Mouse (Mus musculus) erythroblast, embryonic 14.5 days (primary cell): Measurements from ENCODE around the gene Plin5. TPM values are rescaled to one million over a fixed set of nuclear protein-coding genes. Genes with fewer than 3 reads are reported as not detected.
A peak's percentile ranks its signal among the peaks of the same experiment; 100 is the strongest.

Experiments used
- H3K27me3 ChIP-seq: 2 replicates; pipeline ENCODE4 v1.6.1; 2012; ENCODE audit warnings: inconsistent platforms; ENCODE audit not compliant: control insufficient read depth
- H3K36me3 ChIP-seq: 2 replicates; pipeline ENCODE4 v1.6.1; 2012; ENCODE audit warnings: mild to moderate bottlenecking, inconsistent platforms; ENCODE audit not compliant: control insufficient read depth
- H3K4me1 ChIP-seq: 2 replicates; pipeline ENCODE4 v1.6.1; 2012; ENCODE audit warnings: inconsistent platforms; ENCODE audit not compliant: control insufficient read depth
- H3K4me3 ChIP-seq: replicated peaks from 2 replicates; pipeline ENCODE3; 2012; ENCODE audit warnings: moderate library complexity, mild to moderate bottlenecking, inconsistent platforms
- H3K9me3 ChIP-seq: 2 replicates; pipeline ENCODE4 v1.6.1; 2012; ENCODE audit warnings: low read length, inconsistent platforms, mixed read lengths; ENCODE audit not compliant: control insufficient read depth
- GATA1 ChIP-seq: IDR thresholded peaks from 2 replicates; pipeline ENCODE4 v1.6.1; 2012; ENCODE audit warnings: low read length, inconsistent platforms, mixed read lengths
- TAL1 ChIP-seq: IDR thresholded peaks from 3 replicates; pipeline ENCODE4 v1.6.1; 2012; ENCODE audit warnings: low read length, inconsistent platforms, mixed read lengths
- polyA plus RNA-seq: library from polyadenylated mRNA; stranded (reverse); fragments of >175 nt; gene quantifications from 2 replicates; pipeline ENCODE4 v1.2.3, GENCODE M21; 2012

Plin5 gene
- polyA plus RNA-seq, 1 experiment = not detected

DNA sequence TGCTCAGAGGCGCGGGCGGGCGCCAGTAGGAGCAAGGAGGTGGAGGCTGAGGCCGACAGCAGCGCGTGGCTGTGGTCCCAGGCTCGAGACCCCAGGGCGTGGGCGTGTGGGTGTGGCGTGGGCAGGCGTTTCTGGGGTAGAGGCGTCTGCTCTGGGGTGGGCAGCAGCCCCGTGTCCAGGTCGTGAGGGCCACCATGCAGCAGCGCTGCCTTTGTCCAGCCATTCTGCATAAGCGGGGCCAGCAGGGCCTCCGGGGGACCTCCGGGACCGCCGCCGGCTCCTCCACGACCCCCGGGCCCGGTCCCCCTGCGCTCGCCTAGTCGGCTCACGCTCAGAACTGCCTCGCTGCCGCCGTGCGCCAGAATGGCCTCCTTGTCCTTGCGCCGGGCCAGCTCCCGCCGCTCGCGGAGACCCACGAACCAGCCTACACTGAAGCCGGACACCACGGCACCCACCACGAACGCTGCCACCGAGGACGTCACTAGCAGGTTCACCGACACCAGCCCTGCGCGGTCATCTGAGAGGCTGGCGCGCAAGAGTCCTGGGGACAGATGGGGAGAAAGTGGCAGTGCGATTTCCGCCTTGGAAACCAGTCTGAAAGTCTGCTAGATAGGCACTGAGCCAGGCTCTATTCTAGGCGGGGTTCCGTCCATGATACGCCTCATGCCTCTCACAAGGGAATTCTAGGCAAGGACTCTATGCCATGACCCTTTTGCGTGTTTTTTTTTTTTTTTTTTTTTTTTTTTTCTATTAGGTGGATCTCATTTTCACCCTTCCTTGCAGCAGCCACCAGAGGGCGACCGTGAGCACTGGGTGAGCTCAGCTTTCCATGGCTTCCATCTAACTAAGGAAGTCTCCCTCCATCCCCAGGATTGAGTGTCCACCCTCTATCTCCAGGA is 7.2 kb upstream of the Plin5 start:
- TF ChIP-seq GATA1 = no peak
- no peak for TF ChIP-seq TAL1
- Histone ChIP-seq H3K36me3 (no peaks in the 10 kb centered on the region), H3K4me1 (peaks cover 4% of the 10 kb centered on the region), H3K27me3 (peaks cover 52% of the 10 kb centered on the region), H3K4me3 (peak overlapping the region; percentile 34), H3K9me3 (peaks cover 19% of the 10 kb centered on the region)

- Histone ChIP-seq H3K9me3 (peaks cover 19% of the 10 kb centered on the region), H3K4me1 (peaks cover 4% of the 10 kb centered on the region), H3K4me3 (no peak overlapping the region), H3K27me3 (peaks cover 60% of the 10 kb centered on the region), H3K36me3 (no peaks in the 10 kb centered on the region)
- TF ChIP-seq GATA1 (no peak), TAL1 (no peak)
Measured at GRCm38 (mm10) chr17:56123681-56124340, 6.4 kb upstream of the Plin5 start.

GRCm38 (mm10) chr17:56123161-56123560 is 5.8 kb upstream of the Plin5 start:
- no peaks in the 10 kb centered on the region for H3K36me3 ChIP-seq
- H3K4me1 ChIP-seq = peaks cover 4% of the 10 kb centered on the region
- H3K9me3 ChIP-seq = peaks cover 19% of the 10 kb centered on the region
- no peak overlapping the region for H3K4me3 ChIP-seq
- no peak for TF ChIP-seq GATA1
- no peak for TF ChIP-seq TAL1
- H3K27me3 ChIP-seq = peaks cover 66% of the 10 kb centered on the region

- H3K9me3 ChIP-seq = peaks cover 19% of the 10 kb centered on the region
- TF ChIP-seq GATA1 (no peak), TAL1 (no peak)
- no peak within 1 kb of the TSS for H3K4me3 ChIP-seq
- H3K36me3 ChIP-seq = no peaks in the 10 kb centered on the region
- peaks cover 11% of the 10 kb centered on the region for H3K4me1 ChIP-seq
- peaks cover 76% of the 10 kb centered on the region for H3K27me3 ChIP-seq
Measured at GRCm38 (mm10) chr17:56121826-56122225, 4.4 kb upstream of the Plin5 start, which contains the start of gene Lrg1. Lrg1 (minus strand) TSS chr17:56122001.

DNA sequence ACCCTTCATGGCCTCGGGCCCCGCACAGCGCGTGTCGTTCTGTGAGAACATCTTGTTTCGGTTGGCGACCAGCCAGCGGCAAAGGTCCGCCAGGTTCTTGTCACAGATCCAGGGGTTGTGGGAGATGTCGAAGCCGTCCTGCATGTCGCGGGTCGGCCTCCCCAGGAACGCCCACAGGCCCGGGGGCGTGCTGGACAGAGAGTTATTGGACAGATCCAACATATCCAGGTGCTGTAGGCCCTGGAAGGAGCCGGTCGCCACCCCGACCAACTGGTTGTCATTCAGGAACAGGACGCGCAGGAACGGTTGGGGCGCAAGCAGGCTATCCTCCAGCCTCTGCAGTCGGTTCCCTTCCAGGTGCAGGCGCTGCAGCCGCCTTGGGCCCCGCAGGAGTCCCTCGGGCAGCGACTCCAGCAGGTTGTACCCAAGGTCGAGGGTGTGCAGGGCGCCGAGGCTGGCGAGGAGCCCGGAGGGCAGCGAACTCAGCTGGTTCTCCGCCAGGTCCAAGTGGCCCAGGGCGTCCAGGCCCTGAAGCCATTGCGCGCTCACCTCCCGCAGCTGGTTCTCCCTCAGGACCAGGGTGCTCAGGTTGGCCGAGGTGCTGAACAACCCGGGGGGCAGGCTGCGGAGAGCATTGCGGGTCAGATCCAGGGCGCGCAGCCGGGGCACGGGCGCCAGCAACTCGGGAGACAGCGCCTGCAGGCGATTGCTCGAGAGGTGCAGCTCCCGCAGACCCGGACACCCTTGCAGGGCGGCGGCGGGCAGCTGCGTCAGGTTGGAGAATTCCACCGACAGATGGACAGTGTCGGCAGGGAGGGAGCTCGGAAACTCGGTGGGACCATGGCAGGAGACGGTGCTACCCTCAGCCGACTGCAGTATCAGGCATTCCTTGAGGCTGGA is 2.8 kb upstream of the Plin5 start:
- peaks cover 11% of the 10 kb centered on the region for H3K4me1 ChIP-seq
- H3K4me3 ChIP-seq = no peak overlapping the region
- no peak for TF ChIP-seq GATA1
- no peak for TF ChIP-seq TAL1
- peaks cover 82% of the 10 kb centered on the region for H3K27me3 ChIP-seq
- peaks cover 19% of the 10 kb centered on the region for H3K9me3 ChIP-seq
- no peaks in the 10 kb centered on the region for H3K36me3 ChIP-seq

DNA sequence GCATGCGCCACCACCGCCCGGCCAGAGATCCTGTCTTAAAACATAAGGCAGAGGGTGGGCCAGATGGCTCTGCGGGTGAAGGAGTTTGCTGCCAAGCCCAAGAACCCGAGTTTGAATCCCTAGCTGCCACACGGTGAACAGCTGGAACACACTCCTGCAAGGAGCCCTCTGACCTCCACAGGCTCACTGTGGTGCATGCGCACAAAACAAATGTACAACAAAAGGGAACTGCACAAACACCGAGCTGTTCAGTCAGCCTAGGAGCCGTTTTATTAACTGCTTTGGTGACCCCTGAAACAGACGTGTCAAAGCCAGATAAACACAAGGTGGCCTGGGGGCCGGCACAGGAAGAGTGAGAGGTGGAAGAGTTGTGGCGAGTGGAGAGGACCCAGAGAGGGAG is 2.0 kb upstream of the Plin5 start:
- Histone ChIP-seq H3K9me3 (peaks cover 19% of the 10 kb centered on the region), H3K27me3 (peaks cover 77% of the 10 kb centered on the region), H3K4me1 (peaks cover 7% of the 10 kb centered on the region), H3K36me3 (no peaks in the 10 kb centered on the region), H3K4me3 (no peak overlapping the region)
- TF ChIP-seq GATA1 = no peak
- TF ChIP-seq TAL1 = no peak

- Histone ChIP-seq H3K36me3 (no peaks in the 10 kb centered on the region), H3K27me3 (peaks cover 45% of the 10 kb centered on the region), H3K4me3 (no peak overlapping the region), H3K4me1 (peaks cover 7% of the 10 kb centered on the region), H3K9me3 (no peaks in the 10 kb centered on the region)
- TF ChIP-seq TAL1 (no peak), GATA1 (no peak)
Measured at GRCm38 (mm10) chr17:56116193-56116592, 1.2 kb downstream of the Plin5 start.

GRCm38 (mm10) chr17:56112743-56113142 is 4.7 kb downstream of the Plin5 start:
- Histone ChIP-seq H3K4me1 (peaks cover 7% of the 10 kb centered on the region), H3K27me3 (peaks cover 14% of the 10 kb centered on the region), H3K9me3 (no peaks in the 10 kb centered on the region), H3K4me3 (no peak overlapping the region), H3K36me3 (no peaks in the 10 kb centered on the region)
- TF ChIP-seq GATA1 = no peak
- TF ChIP-seq TAL1 = no peak

GRCm38 (mm10) chr17:56111864-56112263 is 5.5 kb downstream of the Plin5 start:
- TF ChIP-seq TAL1 (no peak), GATA1 (no peak)
- Histone ChIP-seq H3K9me3 (no peaks in the 10 kb centered on the region), H3K27me3 (peaks cover 6% of the 10 kb centered on the region), H3K36me3 (no peaks in the 10 kb centered on the region), H3K4me3 (no peak overlapping the region), H3K4me1 (no peaks in the 10 kb centered on the region; the same call in 1 of the 2 replicates)
